Mouse (Mus musculus): ENCODE measurements at regions not wholly inside any gene's neighbourhood (a gene's known extent, or its start where the extent isn't known, plus 50 kb on each side); places are given as distances from the start of the nearest gene placed in this dataset.

GRCm38 (mm10) chr10:98584776-98585175, 329.4 kb upstream of the Atp2b1 start:
- no peak for DNase-seq

GRCm38 (mm10) chr10:98589726-98590125, 324.5 kb upstream of the Atp2b1 start:
- no peak for DNase-seq

GRCm38 (mm10) chr10:98592154-98592553, 322.1 kb upstream of the Atp2b1 start:
- DNase-seq: no peak

GRCm38 (mm10) chr10:98593910-98594309, 320.3 kb upstream of the Atp2b1 start:
- no peak for DNase-seq

- DNase-seq: no peak
Observed at GRCm38 (mm10) chr10:98608221-98608941, 305.8 kb upstream of the Atp2b1 start.

- DNase-seq: no peak
Observed at GRCm38 (mm10) chr10:98610708-98611107, 303.5 kb upstream of the Atp2b1 start.

GRCm38 (mm10) chr10:98611707-98612360, 302.4 kb upstream of the Atp2b1 start:
- no peak for DNase-seq

GRCm38 (mm10) chr10:98618736-98619525, 295.3 kb upstream of the Atp2b1 start:
- no peak for DNase-seq

- no peak for DNase-seq
Observed at GRCm38 (mm10) chr10:98624103-98624502, 290.1 kb upstream of the Atp2b1 start.

GRCm38 (mm10) chr10:98624681-98625321, 289.4 kb upstream of the Atp2b1 start:
- no peak for DNase-seq

- no peak for DNase-seq
Observed at GRCm38 (mm10) chr10:98628191-98628590, 286.0 kb upstream of the Atp2b1 start.

GRCm38 (mm10) chr10:98629248-98629647, 285.0 kb upstream of the Atp2b1 start:
- no peak for DNase-seq

GRCm38 (mm10) chr10:98637759-98638611, 276.2 kb upstream of the Atp2b1 start:
- DNase-seq: no peak

GRCm38 (mm10) chr10:98645681-98646122, 268.5 kb upstream of the Atp2b1 start:
- DNase-seq: no peak

GRCm38 (mm10) chr10:98646311-98646999, 267.8 kb upstream of the Atp2b1 start:
- DNase-seq: no peak

GRCm38 (mm10) chr10:98648710-98649245, 265.4 kb upstream of the Atp2b1 start:
- no peak for DNase-seq

GRCm38 (mm10) chr10:98650533-98650932, 263.7 kb upstream of the Atp2b1 start:
- no peak for DNase-seq

GRCm38 (mm10) chr10:98651127-98651526, 263.1 kb upstream of the Atp2b1 start:
- DNase-seq: no peak

GRCm38 (mm10) chr10:98651599-98651998, 262.6 kb upstream of the Atp2b1 start:
- no peak for DNase-seq

GRCm38 (mm10) chr10:98652084-98652483, 262.1 kb upstream of the Atp2b1 start:
- DNase-seq: no peak

GRCm38 (mm10) chr10:98660747-98661146, 253.5 kb upstream of the Atp2b1 start:
- DNase-seq: no peak
